Mouse (Mus musculus): ENCODE results near the gene Jak1.

DNA sequence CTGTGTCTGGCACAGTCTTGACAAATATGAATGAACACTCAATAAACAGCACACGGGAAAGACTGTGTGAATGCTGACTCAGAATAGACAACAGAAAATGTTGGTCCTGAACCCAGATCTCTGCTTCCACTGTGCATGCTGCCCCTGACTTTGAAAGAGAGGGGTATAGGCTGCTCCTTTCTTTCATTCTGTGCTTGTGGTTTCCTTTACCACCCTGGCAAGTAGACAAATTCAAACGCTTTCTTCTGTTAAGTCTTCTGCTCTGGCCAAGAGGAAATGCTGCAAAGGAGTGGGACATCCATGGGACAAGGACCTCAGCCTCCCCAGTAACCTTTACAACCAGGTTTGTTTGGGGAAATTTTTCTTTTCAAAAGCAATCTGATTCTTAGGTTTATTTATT lies 57.6 kb downstream of the Jak1 start:
- TF ChIP-seq CTCF (IDR thresholded peaks at IDR 0.05; ENCODE audit: extremely low read depth, insufficient read depth, low read length) (no peak), POLR2A (IDR thresholded peaks at IDR 0.05; ENCODE audit: extremely low read depth, insufficient read depth, low read length) (no peak)

All from cortical plate, adult 2 months (tissue).